ENCODE assay signal across 13 mouse cellular contexts in genomic region chr15:79715646-79716045, GRCm38 (mm10).
"Had no signal": no experiment of that assay in that cellular context is flagged by ENCODE, and none has a peak within 500 bp of the region (broad histone marks: within the 10 kb centered on the region; RNA-seq: fewer than 3 reads in every experiment).

No protein-coding gene starts in this region.

- H3K27ac ChIP-seq: kidney, embryonic 15.5 days; left cerebral cortex, adult 2 months; limb, embryonic 15.5 days; liver, embryonic 12.5 days; midbrain, embryonic 10.5 days; neural tube, embryonic 15.5 days had no signal

- H3K4me1 ChIP-seq: kidney, embryonic 15.5 days; limb, embryonic 15.5 days; midbrain, embryonic 10.5 days; neural tube, embryonic 15.5 days had no signal

- ATAC-seq: liver, embryonic 12.5 days had no signal

- H3K27me3 ChIP-seq: kidney, embryonic 15.5 days; limb, embryonic 15.5 days; liver, embryonic 12.5 days; neural tube, embryonic 15.5 days had no signal

- DNase-seq: kidney, postnatal 14 days; lung, embryonic 14.5 days; lung, postnatal 10 days; midbrain, embryonic 14.5 days; right cerebral cortex, adult 18-20 months; right cerebral cortex, postnatal 25 days had no signal

- H3K4me3 ChIP-seq: kidney, embryonic 15.5 days; left cerebral cortex, adult 2 months; limb, embryonic 15.5 days; liver, embryonic 12.5 days; midbrain, embryonic 10.5 days; myocyte; neural tube, embryonic 15.5 days had no signal
